Mouse (Mus musculus): ENCODE results near the gene Idh1.
"Not testable (repeated sequence)": the region's sequence is repeated elsewhere in the genome, so short reads cannot be mapped to it uniquely, and the experiment has no call there.

Idh1 gene

DNA sequence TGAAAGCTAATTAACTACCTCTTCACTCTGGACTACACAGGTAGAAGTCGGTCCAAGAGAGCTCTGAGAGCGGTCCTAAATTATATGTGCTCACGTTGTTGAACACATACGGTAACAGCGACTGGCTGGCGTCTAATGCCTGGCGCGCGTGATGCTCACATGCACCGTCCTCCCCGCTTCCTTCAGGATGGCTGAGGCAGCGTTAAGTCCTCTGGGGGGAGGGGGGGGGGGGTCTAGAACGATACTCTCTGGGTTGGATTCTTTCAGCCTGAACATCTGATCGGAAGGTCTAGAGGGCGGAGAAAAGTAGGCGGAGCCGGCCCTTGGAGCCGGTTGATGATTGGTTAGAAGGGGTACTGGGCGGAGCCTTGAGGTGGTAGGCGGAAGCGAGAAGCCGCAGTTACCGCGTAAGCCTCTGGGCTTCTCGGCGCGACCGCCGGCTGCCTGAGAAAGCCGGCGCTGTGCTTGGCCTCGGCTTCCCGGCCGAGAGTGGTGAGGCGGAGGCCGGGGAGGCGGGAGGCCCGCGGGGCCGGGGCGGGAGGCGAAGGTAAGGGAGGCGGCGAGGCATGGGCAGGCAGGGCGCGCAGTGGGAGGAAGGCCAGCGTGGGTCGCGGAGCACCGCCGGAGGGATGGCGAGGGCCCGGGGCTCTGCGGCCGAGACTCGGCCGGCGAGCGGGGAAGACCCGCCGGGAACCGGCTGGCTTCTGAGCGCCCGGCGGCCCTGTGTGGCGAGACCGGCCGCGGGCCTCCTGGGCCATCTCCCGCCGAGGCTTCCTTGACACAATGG, at the start of gene Idh1, which contains the start of gene Pikfyve:
Gene Idh1 (minus strand): TSS at position 214 of the 787 bp plus-strand sequence.
Gene Pikfyve (plus strand): TSS at position 397 of the 787 bp plus-strand sequence.
- peak; percentile 91 for DNase-seq

DNA sequence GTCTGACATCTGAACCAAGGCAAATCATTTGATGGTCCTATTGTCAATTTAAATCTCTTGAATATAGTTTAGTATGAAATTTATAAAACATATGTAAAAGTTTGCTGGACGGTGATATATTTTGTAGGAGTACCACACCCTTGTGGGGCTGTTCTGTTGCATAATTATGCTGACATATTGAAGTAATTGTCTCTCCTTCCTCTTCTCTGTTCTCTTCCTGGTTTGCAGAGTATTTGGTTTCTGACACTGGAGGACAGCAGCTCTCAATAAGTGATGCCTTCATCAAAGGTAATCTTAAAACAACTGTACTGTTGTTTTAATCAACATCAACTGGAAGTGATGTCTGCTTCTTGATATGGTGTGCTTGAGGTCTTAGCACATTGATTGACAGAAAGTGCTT, 44.3 kb upstream of the Idh1 start:
- DNase-seq, result no peak

DNA sequence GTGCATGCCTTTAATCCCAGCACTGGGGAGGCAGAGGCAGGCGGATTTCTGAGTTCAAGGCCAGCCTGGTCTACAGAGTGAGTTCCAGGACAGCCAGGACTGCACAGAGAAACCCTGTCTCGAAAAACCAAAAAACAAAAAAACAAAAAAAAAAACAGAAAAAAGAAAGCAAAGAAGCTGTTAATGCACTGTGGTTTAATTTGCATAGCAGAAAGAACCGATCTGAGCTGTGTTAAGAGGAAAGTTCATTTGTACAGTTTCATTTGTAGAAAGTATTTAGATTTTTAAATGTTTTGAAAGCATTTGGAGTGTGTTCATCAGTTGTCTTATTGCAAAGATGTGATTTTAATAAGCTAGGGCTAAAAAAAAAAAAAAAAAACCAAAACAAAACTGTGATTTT, 43.5 kb upstream of the Idh1 start:
- DNase-seq, result not testable (repeated sequence)

DNA sequence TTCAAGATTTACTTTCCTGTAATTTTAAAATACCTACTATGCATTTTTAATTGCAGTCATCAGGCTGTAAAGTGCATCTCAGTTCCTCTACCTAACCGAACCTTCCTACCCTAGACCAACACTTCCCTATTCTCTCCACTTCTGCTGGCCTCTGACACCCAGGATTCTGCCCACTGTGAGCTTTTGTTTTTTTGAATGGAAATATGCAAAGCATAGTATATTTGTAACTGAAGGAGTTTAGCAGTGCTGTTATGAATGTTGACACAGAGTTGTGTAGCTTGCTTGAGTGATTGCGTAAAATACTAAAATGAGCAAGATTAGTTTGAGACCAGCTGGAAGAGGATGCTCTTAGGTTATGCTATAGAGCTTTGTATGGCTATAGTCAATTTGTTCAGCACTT, 41.4 kb upstream of the Idh1 start:
- DNase-seq, result no peak

- no peak for DNase-seq
These were observed 37.4 kb upstream of the Idh1 start for GRCm38 (mm10) chr1:65223654-65224053.

DNA sequence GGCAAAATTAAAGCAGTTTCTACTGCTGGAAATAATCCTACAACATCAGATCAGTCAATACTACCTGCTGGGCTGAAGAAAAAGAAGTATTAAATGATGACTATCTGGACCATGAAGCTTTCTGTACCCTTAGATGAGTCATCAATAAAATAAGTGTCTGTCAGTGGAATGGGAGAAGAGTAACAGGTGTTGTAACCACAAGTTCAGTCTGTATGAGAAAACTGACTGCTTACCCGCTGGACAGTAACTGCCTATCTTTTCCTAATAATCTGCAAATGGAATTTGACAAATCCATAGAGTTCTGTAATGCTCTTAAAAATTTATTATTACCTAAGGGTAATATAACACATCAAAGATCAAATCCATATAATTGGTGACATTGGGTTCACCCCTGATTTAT, 31.7 kb upstream of the Idh1 start:
- DNase-seq, result no peak

GRCm38 (mm10) chr1:65217567-65217966, 31.3 kb upstream of the Idh1 start:
- DNase-seq, result no peak

- DNase-seq, result no peak
These were observed 26.9 kb upstream of the Idh1 start for GRCm38 (mm10) chr1:65213214-65213613.

GRCm38 (mm10) chr1:65204299-65204698, 18.0 kb upstream of the Idh1 start:
- DNase-seq, result no peak

DNA sequence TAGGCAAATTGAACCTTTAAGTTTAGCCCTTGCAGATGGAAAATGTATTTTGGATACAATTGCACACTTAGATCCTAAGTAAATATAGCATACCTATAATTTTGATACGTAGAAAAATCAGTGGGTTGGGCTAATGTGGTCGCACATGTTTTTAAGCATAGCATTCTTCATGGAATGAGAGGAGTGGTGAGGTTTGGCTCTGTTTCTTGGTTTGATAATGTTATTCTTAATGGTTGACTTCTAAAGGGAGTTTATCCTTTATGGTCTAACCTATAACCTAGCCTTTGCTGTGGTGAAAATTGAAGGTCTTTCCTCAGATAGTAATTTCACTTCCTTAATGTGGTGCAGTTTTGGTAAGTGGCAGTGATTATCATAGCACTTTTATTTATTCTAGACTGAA, 12.6 kb upstream of the Idh1 start:
- no peak for DNase-seq

DNA sequence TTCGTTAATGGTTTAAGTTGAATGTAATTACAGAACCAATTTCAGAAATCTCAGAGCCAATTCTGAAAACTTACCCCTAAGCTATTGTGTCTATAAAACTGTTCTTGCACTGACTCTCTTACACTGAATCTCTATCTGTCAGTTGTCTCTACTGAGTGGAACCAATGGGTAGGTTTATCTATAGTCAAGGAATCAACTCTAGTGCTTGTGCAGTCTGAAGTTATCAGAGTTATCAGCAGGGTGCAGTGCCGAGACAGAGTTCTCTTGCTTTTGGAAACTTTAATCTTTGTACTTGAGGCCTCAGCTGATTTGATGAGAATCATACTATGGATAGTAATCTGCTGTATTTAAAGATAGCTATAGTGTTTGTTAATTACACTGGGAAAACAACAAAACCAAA, 12.1 kb upstream of the Idh1 start:
- no peak for DNase-seq

DNA sequence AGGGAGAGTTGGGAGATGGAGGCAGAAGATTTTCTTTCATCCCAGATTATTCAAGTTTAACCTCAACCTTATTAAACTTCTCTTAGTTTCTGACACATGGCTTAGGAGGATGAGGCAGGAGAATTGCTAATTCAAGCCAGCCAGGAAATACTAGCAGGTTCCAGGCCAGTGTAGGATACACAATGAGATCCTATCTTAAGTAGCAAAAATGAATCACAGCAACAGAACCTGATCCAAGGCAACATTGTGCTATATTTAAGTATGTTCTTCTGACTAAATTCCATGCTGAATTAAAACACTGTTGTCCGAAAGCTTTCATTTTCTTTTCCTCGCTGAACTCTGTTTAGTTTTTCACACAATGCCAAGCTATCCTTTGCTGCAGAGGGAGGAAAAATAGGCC, 6.9 kb upstream of the Idh1 start:
- DNase-seq, result no peak

- DNase-seq, result no peak
These were observed 3.9 kb upstream of the Idh1 start for GRCm38 (mm10) chr1:65190172-65190571.

GRCm38 (mm10) chr1:65187074-65187430, 752 bp upstream of the Idh1 start:
- DNase-seq, result no peak

- no peak for DNase-seq
These were observed 635 bp downstream of the Idh1 start for GRCm38 (mm10) chr1:65185524-65186205.

DNA sequence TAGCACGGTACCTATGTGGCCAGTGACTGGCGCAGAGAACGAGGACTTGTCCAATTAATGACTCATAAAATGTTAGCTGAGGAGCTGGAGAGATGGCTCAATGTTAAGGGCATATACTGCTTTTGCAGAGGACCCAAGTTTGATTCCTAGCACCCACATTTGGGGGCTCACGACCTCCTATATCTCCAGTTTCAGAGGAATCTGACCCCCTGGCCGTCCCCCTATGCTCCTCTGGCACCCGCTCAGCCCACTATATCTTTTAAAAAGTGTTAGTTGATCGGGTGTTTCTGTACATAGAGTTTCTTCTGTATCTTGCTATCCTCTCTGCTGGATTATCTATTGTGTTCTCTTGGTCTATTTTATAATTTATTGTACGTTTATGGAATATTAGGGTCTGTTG, 1.3 kb downstream of the Idh1 start:
- no peak for DNase-seq

DNA sequence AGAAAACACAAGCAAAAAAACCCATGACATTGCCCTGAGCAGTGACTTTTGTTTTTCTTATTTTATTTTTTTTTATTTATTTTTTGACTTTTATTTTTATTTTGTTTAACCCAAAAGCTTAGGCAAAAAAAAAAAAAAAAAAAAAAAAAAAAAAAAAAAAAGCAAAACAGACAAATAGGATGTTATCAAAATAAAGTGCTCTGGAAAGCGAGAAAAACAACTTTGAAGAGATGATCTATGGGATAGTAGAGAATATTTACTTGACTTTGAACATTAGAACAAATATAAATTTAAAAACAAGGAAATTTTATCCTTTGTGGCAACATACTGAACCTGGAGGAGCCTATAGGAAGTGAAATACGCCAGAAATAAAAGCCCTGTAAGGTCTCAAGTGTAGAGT, 2.3 kb downstream of the Idh1 start:
- DNase-seq, result no peak

- DNase-seq, result no peak
These were observed 4.8 kb downstream of the Idh1 start for GRCm38 (mm10) chr1:65181459-65181858.

- DNase-seq, result peak; percentile 61
These were observed 6.6 kb downstream of the Idh1 start for GRCm38 (mm10) chr1:65179634-65180249.

GRCm38 (mm10) chr1:65178902-65179432, 7.3 kb downstream of the Idh1 start:
- peak; percentile 99 for DNase-seq

GRCm38 (mm10) chr1:65178126-65178901, 8.0 kb downstream of the Idh1 start:
- peak; percentile 93 for DNase-seq

DNA sequence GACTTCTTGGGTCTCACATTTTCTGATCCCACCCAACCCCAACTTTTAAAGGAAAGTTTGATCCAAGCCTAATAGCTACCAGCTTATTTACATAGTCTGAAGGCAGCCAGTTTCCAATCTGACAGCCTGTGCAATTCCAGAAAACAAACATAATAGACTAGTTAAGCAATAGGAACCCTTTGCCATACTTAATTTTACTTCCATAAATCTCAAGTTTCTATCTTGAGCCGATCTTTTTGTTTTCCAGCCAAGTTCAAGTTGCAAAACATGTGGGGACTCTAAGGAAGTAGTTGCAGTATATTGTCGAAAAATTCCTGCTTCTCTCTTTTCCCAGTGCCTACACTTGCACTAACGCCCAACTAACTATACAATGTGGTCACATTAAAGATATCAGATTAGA, 8.8 kb downstream of the Idh1 start:
- DNase-seq, result no peak

GRCm38 (mm10) chr1:65176912-65177311, 9.4 kb downstream of the Idh1 start:
- DNase-seq, result no peak

Data from right cerebral cortex, postnatal 4 days (tissue).